Mouse (Mus musculus): ENCODE data around the gene Prkar2a.

Prkar2a gene

DNA sequence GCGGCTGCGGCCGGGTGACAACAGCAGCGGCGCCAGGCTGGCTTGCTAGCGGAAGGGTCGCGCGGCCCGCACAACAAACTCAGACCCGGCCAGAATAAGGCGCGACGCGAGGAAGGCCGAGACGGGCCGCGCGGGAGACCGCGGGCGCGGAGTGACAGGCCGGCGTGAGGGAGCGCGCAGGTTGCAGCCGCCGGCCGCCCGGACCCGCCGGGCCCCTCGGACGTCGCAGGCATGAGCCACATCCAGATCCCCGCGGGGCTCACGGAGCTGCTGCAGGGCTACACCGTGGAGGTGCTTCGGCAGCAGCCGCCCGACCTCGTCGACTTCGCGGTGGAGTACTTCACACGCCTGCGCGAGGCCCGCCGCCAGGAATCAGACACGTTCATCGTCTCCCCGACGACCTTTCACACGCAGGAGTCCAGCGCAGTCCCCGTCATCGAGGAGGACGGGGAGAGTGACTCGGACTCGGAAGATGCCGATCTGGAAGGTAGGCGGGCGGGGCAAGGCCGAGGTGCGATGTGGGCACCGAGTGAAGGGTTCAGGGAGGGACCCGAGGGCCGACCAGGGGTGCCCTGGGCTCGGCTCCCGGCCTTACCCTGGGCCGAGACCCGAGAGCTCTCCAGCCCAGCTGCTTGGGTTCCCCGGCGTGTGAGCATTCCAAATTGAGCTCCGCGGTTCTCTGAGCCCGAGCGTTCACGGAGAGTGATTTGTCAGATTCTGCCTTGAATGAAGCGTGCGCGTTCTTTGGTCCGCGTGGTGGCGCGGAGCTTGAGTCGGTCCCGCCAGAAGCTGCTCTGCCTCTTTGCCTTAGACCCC, 3.3 kb downstream of the Prkar2a start:
- peak; percentile 65 for DNase-seq (ENCODE audit: low read depth, low spot score)

DNA sequence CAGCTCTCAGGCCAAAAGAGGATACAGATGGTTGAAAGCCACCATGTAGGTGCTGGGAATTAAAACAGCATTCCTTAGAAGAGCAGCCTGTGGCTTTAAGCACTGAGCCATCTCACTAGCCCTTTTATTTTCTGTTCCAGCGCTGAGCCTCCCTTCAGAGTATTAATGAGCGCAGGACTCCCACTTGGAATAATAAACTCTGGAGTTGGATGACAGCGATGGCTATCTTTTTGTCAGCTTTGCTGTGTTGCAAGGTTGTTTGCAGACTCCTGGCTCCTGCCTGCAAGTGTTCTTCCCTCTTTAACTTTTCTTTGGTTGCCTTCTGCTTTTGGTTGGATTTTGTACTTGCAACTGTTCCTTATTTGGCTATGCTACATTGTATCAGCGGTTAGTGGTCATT, 4.8 kb downstream of the Prkar2a start:
- DNase-seq (ENCODE audit: low read depth, low spot score): no peak

DNA sequence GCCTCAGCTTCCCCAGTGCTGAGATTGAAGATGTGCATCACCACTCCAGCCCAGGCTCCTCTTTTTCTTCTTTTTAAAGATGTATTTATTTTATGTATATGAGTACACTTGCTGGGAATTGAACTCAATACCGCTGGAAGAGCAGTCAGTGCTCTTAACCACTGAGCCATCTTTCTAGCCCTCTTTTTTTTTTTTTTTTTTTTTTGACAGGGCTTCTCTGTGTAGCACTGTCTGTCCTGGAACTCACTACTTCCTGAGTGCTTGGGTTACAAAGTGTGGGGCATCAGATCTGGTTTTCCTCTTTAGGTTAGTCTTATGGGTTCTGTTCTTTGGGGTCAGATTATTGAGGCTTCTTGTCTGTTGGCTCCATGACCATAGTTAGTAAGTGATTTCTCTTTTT, 5.4 kb downstream of the Prkar2a start:
- DNase-seq (ENCODE audit: low read depth, low spot score): no peak

DNA sequence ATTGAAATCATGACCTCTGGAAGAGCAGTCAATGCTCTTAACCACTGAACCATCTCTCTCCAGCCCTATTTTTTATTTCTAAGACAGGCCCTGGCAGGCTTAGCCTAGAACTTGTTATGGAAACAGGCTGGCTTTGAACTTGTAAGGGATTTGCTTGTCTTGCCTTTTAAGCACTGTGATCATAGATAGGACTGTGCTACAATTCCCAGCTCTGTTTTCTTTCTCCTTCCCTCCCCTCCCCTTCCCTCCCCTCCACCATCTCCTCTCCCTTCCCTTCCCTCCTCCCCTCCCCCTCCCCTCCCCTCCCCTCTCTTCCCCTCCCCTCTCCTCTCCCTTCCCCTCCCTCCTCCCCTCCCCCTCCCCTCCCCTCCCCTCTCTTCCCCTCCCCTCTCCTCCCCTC, 13.4 kb downstream of the Prkar2a start:
- no peak for DNase-seq (ENCODE audit: low read depth, low spot score)

DNA sequence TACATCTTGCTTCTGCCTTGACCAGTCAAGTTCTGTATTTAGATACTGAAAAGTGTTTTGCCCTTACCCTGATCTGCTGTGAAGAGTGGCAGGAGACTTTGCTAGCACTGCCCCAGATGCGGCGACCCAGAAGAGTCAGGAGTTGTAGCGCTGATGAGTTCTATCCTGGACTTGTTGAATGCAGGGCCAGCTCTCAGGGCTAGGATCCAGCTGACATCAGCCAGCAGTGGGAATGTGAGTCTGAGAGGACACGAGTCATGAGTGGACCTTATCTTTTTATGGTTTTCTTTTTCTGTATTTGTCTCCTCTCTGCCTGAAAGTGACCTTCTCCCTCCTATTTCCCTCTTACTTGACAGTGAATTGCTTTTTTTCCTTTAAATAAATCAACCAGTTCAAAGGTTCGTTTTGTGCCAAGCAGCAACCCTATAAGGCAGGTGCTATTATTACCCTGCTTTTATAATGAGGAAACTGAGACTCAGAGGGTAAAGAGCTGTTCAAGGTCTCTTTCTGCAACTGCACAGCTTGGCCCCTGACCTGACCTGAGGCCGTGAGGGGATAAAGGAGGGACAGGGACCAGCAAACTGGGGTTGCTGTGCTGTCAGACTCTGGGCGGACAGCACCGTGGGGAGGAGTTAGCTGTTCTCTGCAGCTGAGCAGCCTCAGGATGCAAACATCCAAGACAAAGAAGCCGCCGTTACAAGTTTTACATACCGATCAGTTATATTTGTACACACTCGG, 14.4 kb downstream of the Prkar2a start:
- DNase-seq (ENCODE audit: low read depth, low spot score): no peak

DNA sequence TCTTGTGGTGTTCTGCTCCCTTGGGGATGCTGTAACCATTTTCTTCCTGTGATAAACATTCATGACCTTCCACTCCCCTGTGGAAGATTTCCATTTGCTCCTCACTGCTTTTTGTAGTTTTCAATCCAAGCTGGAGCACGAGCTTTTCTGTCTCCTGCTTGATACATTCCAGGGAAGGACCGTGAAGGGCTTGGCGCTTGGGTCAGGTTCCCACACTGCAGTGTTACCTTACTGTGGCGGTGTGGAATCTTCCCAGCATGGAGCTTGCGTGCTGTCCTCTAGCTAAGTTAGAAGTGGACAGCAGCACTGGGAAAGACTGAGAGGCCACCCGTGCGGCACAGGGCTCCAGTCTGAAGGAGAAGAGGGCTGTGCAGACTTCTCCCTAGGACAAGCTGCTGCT, 15.5 kb downstream of the Prkar2a start:
- no peak for DNase-seq (ENCODE audit: low read depth, low spot score)

DNA sequence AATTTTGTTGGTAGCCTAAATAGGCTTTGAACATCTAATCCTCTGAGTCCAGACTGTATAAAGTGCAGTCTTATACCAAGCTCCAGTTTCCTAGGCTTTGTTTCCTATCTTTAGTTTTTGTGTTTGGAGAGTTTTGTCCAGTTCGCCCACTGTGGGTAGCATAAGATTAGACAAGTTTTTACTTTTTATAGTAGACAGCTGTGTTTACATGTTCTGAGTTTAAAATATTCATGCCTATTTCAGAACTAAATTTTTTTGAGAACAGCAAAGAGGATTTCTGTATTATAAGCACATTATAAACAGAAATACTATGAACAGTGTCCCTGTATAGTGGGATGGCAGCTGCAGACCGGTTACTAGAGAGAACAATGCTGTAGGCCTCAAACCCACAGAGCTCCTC, 18.1 kb downstream of the Prkar2a start:
- DNase-seq (ENCODE audit: low read depth, low spot score): no peak

- DNase-seq (ENCODE audit: low read depth, low spot score): no peak
These were observed 19.7 kb downstream of the Prkar2a start for GRCm38 (mm10) chr9:108708833-108709232.

GRCm38 (mm10) chr9:108710767-108711166, 21.7 kb downstream of the Prkar2a start:
- DNase-seq (ENCODE audit: low read depth, low spot score): no peak

- DNase-seq (ENCODE audit: low read depth, low spot score): no peak
These were observed 27.1 kb downstream of the Prkar2a start for GRCm38 (mm10) chr9:108716199-108716598.

DNA sequence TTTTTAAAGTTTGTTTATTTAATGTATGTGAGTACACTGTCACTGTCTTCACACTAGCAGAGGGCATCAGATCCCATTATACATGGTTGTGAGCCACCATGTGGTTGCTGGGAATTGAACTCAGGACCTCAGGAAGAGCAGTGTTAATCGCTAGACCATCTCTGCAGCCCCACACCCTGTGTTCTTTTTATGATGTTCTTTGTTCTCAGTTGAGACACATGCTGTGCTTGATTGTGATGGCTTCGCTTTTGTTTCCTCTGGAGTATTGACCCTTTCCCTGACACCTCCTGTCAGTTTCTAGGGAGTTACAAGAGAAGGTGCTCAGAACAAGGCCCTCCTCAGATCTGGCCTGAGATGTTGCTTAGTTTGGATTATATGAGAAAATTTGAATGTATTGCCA, 34.6 kb downstream of the Prkar2a start:
- no peak for DNase-seq (ENCODE audit: low read depth, low spot score)

DNA sequence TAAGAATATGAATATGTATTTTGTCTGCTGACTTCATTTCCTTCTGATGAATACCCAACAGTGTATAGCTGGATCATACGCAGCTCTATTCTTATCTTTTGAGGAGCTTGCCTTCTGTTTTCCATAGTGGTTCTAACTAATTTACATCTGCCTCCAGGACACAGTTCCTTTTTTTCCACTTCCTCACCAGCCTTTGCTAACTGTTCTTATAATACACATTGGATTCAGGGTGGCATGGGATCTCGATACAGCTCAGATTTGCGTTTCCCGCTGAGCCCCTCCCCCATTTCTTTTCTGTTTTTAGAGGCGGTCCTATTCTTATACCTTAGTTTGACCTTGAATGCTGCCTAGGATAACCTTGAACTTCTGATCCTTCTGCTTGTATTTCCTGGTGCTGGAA, 37.0 kb downstream of the Prkar2a start:
- DNase-seq (ENCODE audit: low read depth, low spot score): no peak

GRCm38 (mm10) chr9:108729050-108729449, 39.9 kb downstream of the Prkar2a start:
- no peak for DNase-seq (ENCODE audit: low read depth, low spot score)

DNA sequence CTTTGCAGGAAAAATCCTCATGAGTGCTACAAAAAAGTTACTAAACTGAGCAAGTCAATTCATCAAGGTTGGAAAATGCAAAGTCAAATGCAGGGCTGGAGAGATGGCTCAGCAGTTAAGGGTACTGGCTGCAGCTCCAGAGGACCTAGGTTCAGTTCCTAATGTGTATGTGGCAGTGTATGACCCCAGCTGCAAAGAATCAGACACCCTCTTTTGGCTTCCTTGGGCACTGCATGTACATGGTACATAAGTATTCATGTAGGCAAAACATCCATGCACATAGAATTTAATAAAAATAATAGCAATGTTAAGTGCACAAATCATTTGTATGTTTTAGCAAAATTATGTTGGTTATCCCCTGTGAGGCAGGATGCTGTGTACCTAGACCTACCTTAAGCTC, 43.3 kb downstream of the Prkar2a start:
- no peak for DNase-seq (ENCODE audit: low read depth, low spot score)

GRCm38 (mm10) chr9:108734626-108735025, 45.5 kb downstream of the Prkar2a start:
- no peak for DNase-seq (ENCODE audit: low read depth, low spot score)

DNA sequence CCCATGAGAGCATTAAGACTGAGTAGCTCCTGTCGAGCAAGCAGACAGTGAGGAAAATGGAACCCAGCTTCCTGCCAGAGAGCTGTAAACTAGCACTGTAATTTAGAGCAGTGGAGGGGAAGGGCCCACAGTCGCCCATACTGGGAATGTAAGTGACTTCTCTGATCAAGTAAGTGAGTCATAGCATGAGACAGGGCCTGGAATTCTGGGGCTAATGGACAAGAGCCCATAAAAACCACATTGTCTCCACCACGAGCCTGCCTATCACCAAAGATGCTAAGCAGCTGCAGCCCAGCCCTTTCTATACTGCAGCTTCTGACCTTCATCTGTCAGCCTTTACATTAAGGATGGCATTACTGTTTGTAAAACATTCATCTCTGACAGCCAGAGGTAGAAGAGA, 50.1 kb downstream of the Prkar2a start:
- DNase-seq (ENCODE audit: low read depth, low spot score): no peak

DNA sequence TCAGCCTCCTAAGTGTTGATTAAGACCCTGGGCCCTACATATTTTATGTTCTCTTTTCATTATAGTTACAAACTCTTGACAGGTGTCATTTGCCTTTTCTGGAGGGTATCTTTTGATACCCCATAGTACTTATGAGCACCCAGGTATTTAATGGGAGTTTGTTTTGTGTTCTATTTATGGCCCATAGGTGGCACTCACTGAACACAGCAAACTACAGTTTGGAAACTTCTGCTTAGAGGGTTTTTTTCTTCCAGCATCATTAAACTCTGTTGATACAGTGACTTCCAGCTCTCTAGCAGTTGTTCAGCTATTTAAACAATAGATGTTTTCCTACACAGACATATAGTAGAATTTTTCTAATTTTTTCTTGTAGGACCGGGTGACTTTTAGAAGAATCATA, 50.9 kb downstream of the Prkar2a start:
- DNase-seq (ENCODE audit: low read depth, low spot score): peak; percentile 17

DNA sequence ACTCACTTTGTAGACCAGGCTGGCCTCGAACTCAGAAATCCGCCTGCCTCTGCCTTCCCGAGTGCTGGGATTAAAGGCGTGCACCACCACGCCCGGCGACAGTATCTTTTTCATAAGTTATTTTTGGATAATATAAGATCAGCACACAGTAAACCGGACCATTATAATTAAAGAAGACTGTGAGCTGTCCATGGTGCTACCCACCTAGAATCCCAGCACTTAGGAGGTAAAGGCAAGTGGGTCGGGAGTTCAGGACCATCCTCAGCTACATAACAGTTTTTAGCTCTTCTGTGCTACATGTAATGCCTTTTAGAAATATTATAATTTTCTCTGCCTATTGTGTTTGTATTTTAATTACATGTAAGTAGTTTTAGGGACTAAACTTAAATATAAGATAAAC, 52.9 kb downstream of the Prkar2a start:
- DNase-seq (ENCODE audit: low read depth, low spot score): no peak

GRCm38 (mm10) chr9:108746876-108747499, 57.9 kb downstream of the Prkar2a start:
- no peak for DNase-seq (ENCODE audit: low read depth, low spot score)

- no peak for DNase-seq (ENCODE audit: low read depth, low spot score)
These were observed 58.6 kb downstream of the Prkar2a start for GRCm38 (mm10) chr9:108747694-108748093.

DNA sequence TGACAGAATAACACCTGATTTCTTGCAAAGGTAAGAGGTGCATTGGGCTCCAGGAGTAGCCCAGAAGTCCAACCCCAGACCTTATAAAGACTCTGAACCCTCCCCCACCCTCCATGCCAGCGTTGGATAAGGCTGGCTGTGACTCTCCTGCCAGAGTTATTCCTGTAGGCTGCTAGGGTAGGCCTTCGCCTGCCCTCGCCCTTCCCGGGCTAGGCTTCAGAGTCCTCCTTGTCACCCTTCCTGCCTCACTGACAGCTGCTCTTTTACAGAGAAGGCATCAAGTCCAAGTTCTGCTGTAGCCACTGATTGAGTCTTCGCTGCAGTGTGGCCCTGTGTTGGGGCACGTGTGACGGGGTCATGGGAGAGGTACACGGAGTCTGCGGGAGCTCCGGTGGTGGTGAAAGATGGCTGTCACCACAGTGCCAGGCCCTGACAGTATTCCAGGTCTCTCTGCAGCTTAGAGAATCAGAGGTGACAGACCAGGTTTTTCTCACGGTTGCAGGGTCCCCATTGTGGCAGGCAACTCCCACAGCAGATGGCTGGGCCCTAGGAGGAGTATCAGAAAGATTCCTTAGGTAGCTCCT, 59.6 kb downstream of the Prkar2a start:
- DNase-seq (ENCODE audit: low read depth, low spot score): no peak

GRCm38 (mm10) chr9:108750616-108751015, 61.5 kb downstream of the Prkar2a start:
- DNase-seq (ENCODE audit: low read depth, low spot score): no peak
